Mouse (Mus musculus) urinary bladder, postnatal 14 days (tissue): ENCODE measurements around the gene Jmjd8.
"Not testable (repeated sequence)": the region's sequence is repeated elsewhere in the genome, so short reads cannot be mapped to it uniquely, and the experiment has no call there.

Experiments used
- DNase-seq: peaks from one replicate; pipeline ENCODE4 v3.0.0; 2021; ENCODE audit warnings: low spot score

Gene Jmjd8

GRCm38 (mm10) chr17:25861704-25862612 lies 33.3 kb downstream of the Jmjd8 start:
- no peak for DNase-seq

DNA sequence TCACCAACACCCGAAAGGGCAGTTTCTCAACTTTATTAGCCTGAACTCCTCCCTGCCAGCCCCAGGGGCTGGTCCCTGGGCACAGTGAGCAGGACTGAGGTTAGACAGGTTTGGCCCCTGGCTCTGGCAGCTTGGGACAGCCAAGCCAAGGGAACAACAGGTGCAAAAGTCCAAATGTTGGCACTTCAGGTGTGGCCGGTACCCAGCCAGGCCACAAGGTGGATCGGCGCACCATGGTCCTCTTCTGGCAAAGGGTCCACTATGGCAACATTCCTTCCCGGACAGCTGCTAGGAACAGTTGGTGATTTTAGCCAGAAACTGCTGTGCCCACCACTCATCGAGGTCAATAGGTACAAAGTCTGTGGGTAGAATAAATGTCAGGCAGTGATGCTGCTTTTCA lies 35.0 kb downstream of the Jmjd8 start:
- no peak for DNase-seq

- DNase-seq: no peak
Measured at GRCm38 (mm10) chr17:25864311-25864710, 35.6 kb downstream of the Jmjd8 start.

GRCm38 (mm10) chr17:25865288-25865687 lies 36.6 kb downstream of the Jmjd8 start:
- no peak for DNase-seq

DNA sequence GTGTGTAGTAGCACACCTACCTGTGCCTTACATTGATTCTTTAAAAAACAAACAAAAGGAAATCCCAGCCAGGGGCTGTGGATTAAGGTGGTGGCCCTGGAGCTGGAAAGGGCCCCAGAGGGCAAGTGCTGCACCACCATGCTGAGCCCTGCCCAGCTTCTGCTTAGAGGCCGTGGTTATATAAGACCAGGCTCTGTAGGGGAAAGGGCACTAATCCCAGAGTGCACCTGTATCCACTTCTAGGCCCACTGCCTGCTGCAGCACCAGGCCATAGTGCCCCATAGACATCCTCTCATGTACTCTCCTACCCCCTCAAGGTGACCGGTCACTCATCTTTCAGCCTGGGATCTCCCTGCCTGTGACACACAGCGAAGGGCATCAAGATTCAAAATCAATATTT lies 37.5 kb downstream of the Jmjd8 start:
- no peak for DNase-seq

GRCm38 (mm10) chr17:25867509-25867835 lies 38.8 kb downstream of the Jmjd8 start:
- no peak for DNase-seq

- DNase-seq: peak; percentile 48
Measured at GRCm38 (mm10) chr17:25867836-25868600, 39.4 kb downstream of the Jmjd8 start.

DNA sequence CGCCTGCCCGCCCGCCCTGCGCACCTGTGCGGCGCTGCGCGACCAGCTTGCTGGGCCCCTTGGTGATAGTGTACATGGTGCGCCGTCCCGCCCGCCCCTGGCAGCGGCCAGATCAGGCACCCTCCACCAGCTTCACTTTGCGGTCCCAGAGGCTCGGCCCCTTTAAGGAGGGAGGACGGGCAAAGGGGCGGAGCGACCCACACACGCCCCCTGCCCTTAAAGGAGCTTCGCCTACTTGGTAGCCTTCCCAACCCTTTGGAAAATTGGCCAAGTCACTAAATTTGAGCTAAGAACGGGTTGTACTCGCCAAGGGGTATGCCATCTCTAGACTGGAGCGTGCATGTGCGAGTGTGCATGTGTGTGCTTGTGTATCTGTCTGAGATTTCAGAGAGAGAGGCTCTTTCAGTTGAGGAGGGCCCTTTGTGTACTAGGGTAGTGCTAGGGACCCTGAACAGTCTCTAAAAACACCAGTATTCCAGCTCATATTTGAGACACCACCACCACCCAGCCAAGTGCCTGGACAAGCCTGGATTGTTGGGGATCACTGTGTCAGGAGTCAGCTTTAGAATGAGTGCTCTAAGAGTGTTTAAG lies 40.0 kb downstream of the Jmjd8 start, which contains the start of gene Mcrip2:
Gene Mcrip2, minus strand, starts transcription at position 164 of the 591 bp plus-strand sequence.
- peak; percentile 82 for DNase-seq

DNA sequence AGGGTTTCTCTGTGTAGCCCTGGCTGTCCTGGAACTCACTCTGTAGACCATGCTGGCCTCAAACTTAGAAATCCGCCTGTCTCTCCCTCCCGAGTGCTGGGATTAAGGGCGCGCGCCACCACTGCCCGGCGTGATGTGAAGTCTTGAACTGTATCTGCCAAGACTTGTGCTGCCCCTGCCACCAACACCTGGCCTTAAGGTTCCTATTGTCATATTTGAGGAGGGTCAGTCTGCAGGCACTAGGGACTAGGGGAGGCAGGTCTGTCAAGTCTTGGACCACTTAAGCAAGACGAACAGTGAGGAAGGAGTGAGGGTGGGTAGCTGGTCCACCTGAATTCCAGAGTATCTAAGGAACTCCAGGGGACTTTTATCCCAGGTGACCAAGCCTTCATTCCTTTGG lies 40.8 kb downstream of the Jmjd8 start:
- DNase-seq: no peak

DNA sequence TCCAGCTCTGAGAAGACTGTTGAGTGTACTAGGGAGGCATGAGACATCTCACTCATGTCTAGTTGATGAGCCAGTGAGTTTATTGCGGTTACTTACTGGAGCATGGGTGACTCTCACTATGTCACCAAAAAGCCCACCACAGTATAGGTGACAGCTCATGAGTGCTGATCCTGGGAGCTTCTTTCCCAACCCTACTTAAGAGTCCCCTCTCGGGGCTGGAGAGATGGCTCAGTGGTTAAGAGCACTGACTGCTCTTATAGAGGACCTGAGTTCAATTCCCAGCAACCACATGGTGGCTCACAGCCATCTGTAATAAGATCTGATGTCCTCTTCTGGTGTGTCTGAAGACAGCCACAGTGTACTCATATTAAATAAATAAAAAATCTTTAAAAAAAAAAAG lies 41.3 kb downstream of the Jmjd8 start:
- DNase-seq: no peak

DNA sequence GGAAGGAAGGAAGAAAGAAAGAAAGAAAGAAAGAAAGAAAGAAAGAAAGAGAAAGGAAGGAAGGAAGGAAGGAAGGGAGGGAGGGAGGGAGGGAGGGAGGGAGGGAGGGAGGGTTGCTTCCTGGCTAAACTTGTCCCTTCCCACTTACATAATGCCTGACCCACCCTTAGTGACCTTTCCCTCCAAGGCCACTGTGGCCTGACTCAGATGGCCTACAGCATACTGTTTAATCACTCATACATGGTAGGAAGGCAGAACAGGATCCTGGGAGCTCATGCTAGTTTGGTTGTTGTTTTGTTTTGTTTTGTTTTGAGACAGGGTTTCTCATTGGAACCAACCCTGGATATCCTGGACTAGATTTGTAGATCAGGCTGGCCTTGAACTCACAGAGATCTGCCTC lies 42.9 kb downstream of the Jmjd8 start:
- DNase-seq: not testable (repeated sequence)

- DNase-seq: no peak
Measured at GRCm38 (mm10) chr17:25872676-25873075, 44.0 kb downstream of the Jmjd8 start.

DNA sequence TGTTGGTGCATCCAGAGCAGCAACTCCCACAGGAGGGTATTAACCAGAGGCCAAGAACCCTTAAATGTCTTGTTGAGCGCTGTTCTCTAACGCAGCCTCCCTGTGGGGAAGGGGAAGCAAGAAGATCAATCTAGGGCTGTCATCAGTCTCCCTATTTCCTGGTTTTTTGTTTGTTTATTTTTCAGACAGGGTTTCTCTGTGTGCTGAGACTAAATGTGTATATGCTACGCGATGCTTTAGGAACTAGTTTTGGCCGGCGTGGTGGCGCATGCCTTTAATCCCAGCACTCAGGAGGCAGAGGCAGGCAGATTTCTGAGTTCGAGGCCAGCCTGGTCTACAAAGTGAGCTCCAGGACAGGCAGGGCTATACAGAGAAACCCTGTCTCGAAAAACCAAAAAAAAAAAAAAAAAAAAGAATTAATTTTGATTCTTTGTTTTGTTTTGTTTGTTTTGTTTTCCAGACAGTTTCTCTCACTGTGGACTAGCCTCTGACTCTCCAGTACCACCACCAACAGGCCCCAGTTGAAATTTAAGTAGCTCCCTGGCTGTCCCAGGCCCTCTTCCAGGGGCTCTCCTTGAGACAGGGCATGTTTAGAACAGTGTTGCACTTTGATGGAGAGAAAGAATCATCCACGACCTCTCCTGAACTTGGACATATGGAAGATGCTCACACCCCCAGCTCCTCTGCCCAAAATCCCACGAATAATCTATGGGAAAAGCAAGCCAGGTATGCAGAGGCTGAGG lies 44.9 kb downstream of the Jmjd8 start:
- DNase-seq: no peak

GRCm38 (mm10) chr17:25874148-25874720 lies 45.6 kb downstream of the Jmjd8 start:
- no peak for DNase-seq

DNA sequence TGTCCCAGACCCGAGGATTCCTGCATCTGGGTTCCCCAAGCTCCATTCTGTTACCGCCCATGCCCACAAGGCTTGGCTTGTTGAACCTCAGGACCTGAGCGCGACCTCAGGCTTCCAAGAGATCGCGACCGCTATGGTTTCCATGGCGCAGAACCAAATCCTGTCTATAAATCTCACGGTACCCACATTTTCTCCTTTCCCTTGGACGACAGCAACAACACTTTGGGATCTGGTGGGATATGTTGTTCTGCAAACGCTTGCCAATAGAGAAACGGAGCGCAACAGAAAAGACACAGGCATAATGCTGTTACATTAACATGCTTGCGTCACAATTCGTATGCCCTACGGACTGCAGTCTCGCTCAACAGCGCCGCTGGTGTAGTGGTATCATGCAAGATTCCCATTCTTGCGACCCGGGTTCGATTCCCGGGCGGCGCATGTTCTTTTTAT lies 46.1 kb downstream of the Jmjd8 start, which contains the start of gene Mettl26:
Gene Mettl26, plus strand, starts transcription at position 354 of the 450 bp plus-strand sequence.
- peak; percentile 95 for DNase-seq

GRCm38 (mm10) chr17:25875171-25876136 lies 46.8 kb downstream of the Jmjd8 start:
- peak; percentile 89 for DNase-seq

DNA sequence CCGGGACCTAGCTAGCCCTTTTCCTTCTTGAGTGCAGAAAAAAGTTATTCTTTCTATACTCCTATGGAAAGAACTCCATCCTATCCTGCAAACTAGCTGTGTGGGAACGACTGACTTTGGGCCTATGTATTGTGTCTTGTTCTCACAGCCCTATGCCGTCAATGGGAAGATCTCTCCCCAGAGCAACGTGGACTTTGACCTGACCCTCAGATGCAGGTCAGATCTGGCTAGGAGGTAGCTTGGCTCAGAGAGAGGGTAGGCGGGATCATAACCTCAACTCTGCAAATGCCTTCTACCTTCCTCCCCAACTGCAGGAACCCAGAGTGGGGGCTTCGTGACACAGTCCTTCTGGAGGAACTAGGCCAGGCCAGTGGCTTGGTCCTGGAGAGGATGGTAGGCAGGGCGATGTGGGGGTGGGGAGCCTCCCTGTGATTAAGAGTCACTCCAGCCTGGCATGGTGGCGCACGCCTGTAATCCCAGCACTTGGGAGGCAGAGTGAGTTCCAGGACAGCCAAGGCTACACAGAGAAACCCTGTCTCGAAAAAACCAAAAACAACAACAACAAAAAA lies 47.8 kb downstream of the Jmjd8 start:
- no peak for DNase-seq

DNA sequence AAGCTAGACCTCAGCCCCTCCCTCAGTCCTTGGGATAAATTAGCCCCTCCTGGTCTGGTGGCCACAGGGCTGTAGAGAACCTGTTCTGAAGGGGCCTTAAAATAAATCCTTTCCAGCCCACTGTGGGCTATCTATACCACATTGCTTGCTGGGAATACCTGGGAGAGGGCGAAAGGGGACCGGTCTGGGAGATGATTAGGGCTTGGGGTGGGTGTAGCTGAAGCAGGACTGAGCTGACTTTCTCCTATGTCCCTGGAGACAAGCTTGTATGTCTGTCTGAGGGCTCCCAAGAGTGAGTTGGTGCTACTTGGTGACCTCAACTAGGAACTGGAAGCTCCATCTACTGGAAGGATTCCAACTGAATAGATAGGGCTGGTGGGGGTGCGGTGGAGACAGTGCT lies 48.4 kb downstream of the Jmjd8 start:
- DNase-seq: no peak

DNA sequence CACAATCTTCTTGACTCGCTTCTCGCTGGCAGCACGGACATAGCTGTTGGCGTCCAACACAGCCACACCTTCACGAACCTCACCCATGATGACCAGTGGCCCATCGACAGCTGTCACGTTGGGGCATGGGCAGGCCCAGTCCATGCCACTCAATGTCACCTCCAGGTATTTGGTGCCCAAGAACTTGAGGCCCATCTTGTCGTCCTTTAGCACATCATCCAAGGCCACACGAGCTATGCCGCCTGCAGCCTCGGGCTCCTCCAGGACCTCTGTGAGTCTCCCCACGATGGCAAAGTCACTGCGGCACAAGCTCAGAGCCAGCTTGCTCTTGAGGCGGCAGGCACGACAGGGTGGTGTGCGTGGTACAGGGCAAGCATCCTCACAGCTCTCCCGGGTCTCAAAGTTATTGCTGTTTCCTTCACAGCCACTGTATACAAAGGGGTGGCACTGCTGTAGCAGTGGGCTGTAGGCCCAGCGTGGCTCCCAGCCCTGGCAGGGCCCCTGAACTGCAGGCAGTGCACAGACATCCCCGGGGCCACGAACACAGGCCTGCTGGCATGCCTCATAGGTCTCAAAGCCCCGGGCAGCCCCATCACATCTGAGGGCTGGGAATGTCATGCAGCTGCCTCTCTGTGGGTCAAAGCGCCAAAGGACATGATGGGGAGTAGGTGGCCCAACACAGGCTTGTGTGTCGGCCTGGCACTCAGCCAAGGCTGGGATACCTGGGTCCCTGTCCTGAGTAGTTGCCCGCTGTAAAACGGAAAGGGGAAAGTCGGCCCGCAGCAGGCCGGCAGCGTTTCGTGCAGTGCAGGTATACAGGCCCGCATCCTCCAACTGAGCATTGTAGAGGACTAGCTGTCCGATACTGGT lies 49.3 kb downstream of the Jmjd8 start:
- no peak for DNase-seq
